Mouse (Mus musculus) embryonic fibroblast, embryonic 13.5 days (primary cell): ENCODE results near the gene Dhh. TPM values are rescaled to one million over a fixed set of nuclear protein-coding genes. Genes with fewer than 3 reads are reported as not detected.
"Not testable (repeated sequence)": the region's sequence is repeated elsewhere in the genome, so short reads cannot be mapped to it uniquely, and the experiment has no call there.

Experiments used
- H3K27ac ChIP-seq: 2 replicates; pipeline ENCODE4 v1.5.1; 2012; ENCODE audit warnings: low read length, control low read depth, inconsistent platforms; ENCODE audit not compliant: insufficient read depth
- H3K4me1 ChIP-seq: 2 replicates; pipeline ENCODE4 v1.6.1; 2011; ENCODE audit warnings: low read length; ENCODE audit not compliant: control insufficient read depth, insufficient read depth
- H3K4me3 ChIP-seq: 2 replicates; pipeline ENCODE4 v1.5.1; 2011; ENCODE audit warnings: mild to moderate bottlenecking, control low read depth, low read length; ENCODE audit not compliant: insufficient read depth
- CTCF ChIP-seq: IDR thresholded peaks from 2 replicates; pipeline ENCODE4 v1.5.1; 2011; ENCODE audit warnings: mild to moderate bottlenecking, control low read depth, low read length, moderate library complexity, borderline replicate concordance; ENCODE audit not compliant: insufficient read depth
- POLR2A ChIP-seq: IDR thresholded peaks from 2 replicates; pipeline ENCODE4 v1.6.1; 2011; ENCODE audit warnings: low read depth, mild to moderate bottlenecking, control low read depth, low read length, moderate library complexity
- polyA plus RNA-seq: library from polyadenylated mRNA; stranded (reverse); fragments of >200 nt; gene quantifications from 2 replicates; pipeline ENCODE4 v1.2.4, GENCODE M21; 2011; ENCODE audit warnings: low read depth; ENCODE audit not compliant: missing spikeins, insufficient read length

The Dhh gene
- polyA plus RNA-seq, 1 experiment, result 0.14 TPM

GRCm38 (mm10) chr15:98930998-98931397 is 32.7 kb upstream of the Dhh start:
- Histone ChIP-seq H3K4me1 (peaks cover 3% of the 10 kb centered on the region; the same call in 1 of the 2 replicates), H3K27ac (no peak overlapping the region), H3K4me3 (peak overlapping the region; percentile 35; the same call in 1 of the 2 replicates)
- TF ChIP-seq POLR2A, result peak; percentile 48
- no peak for TF ChIP-seq CTCF

- 0 out of 2 replicates have a peak overlapping the region, but pooled peaks have one; percentile 17 for H3K27ac ChIP-seq
- peaks cover 3% of the 10 kb centered on the region; the same call in 1 of the 2 replicates for H3K4me1 ChIP-seq
- TF ChIP-seq CTCF, result no peak
- TF ChIP-seq POLR2A, result peak; percentile 70
- H3K4me3 ChIP-seq, result no peak overlapping the region
Measured at GRCm38 (mm10) chr15:98930017-98930734, 31.8 kb upstream of the Dhh start.

GRCm38 (mm10) chr15:98928598-98929240 is 30.4 kb upstream of the Dhh start:
- TF ChIP-seq CTCF, result peak; percentile 52; the same call in 1 of the 2 replicates
- no peak for TF ChIP-seq POLR2A
- no peak overlapping the region for H3K4me3 ChIP-seq
- peaks cover 3% of the 10 kb centered on the region; the same call in 1 of the 2 replicates for H3K4me1 ChIP-seq
- H3K27ac ChIP-seq, result no peak overlapping the region

- TF ChIP-seq POLR2A (no peak), CTCF (no peak)
- Histone ChIP-seq H3K4me3 (no peak overlapping the region), H3K27ac (no peak overlapping the region), H3K4me1 (peaks cover 3% of the 10 kb centered on the region; the same call in 1 of the 2 replicates)
Measured at GRCm38 (mm10) chr15:98927566-98927965, 29.2 kb upstream of the Dhh start.

- no peak for TF ChIP-seq CTCF
- no peak for TF ChIP-seq POLR2A
- Histone ChIP-seq H3K4me1 (peaks cover 3% of the 10 kb centered on the region; the same call in 1 of the 2 replicates), H3K27ac (no peak overlapping the region), H3K4me3 (no peak overlapping the region)
Measured at GRCm38 (mm10) chr15:98924682-98925081, 26.3 kb upstream of the Dhh start.

- Histone ChIP-seq H3K27ac (no peak overlapping the region), H3K4me3 (no peak overlapping the region), H3K4me1 (no peaks in the 10 kb centered on the region)
- TF ChIP-seq CTCF, result no peak
- no peak for TF ChIP-seq POLR2A
Measured at GRCm38 (mm10) chr15:98923031-98923537, 24.7 kb upstream of the Dhh start.

- TF ChIP-seq POLR2A, result no peak
- no peak for TF ChIP-seq CTCF
Measured at GRCm38 (mm10) chr15:98922581-98922980, 24.2 kb upstream of the Dhh start.

GRCm38 (mm10) chr15:98921510-98921909 is 23.2 kb upstream of the Dhh start:
- Histone ChIP-seq H3K4me1 (no peaks in the 10 kb centered on the region), H3K4me3 (no peak overlapping the region), H3K27ac (no peak overlapping the region)
- TF ChIP-seq CTCF (no peak), POLR2A (no peak)

More at GRCm38 (mm10) chr15:98922581-98922980, 24.2 kb upstream of the Dhh start:
- Histone ChIP-seq H3K4me3 (no peak overlapping the region), H3K27ac (no peak overlapping the region), H3K4me1 (no peaks in the 10 kb centered on the region)

- H3K27ac ChIP-seq, H3K4me1 ChIP-seq: not testable (repeated sequence)
- peak overlapping the region; percentile 38 for H3K4me3 ChIP-seq
Measured at GRCm38 (mm10) chr15:98918499-98918895, 20.2 kb upstream of the Dhh start.

GRCm38 (mm10) chr15:98917538-98918498 is 19.5 kb upstream of the Dhh start, which contains the start of gene Lmbr1l:
Gene Lmbr1l (minus strand): TSS chr15:98918231.
- Histone ChIP-seq H3K4me3 (peak within 1 kb of the TSS; percentile 78), H3K4me1 (no peaks in the 10 kb centered on the region), H3K27ac (peak within 1 kb of the TSS; percentile 50)
- TF ChIP-seq CTCF (no peak), POLR2A (peak; percentile 88)
